Mouse (Mus musculus) c-Kit-negative CD71-positive TER-119-positive erythroid progenitor cells, embryonic 14.5 days (primary cell): ENCODE results near the gene Akap5.

Source experiments
- DNase-seq: peaks from one replicate; pipeline ENCODE4 v3.0.0-alpha.2; 2013; ENCODE audit warnings: low read depth, low spot score

The Akap5 gene

GRCm38 (mm10) chr12:76310633-76311032 is 14.1 kb upstream of the Akap5 start:
- no peak for DNase-seq

- no peak for DNase-seq
Observed at GRCm38 (mm10) chr12:76311227-76311626, 13.5 kb upstream of the Akap5 start.

- DNase-seq: no peak
Observed at GRCm38 (mm10) chr12:76311951-76312350, 12.7 kb upstream of the Akap5 start.

GRCm38 (mm10) chr12:76318282-76319212 is 6.1 kb upstream of the Akap5 start:
- peak; percentile 42 for DNase-seq

- DNase-seq: no peak
Observed at GRCm38 (mm10) chr12:76326437-76327220, 1.9 kb downstream of the Akap5 start.

- no peak for DNase-seq
Observed at GRCm38 (mm10) chr12:76328567-76329354, 4.1 kb downstream of the Akap5 start.

GRCm38 (mm10) chr12:76333688-76334087 is 9.0 kb downstream of the Akap5 start:
- no peak for DNase-seq

- DNase-seq: no peak
Observed at GRCm38 (mm10) chr12:76335641-76336040, 10.9 kb downstream of the Akap5 start.

GRCm38 (mm10) chr12:76336111-76336965 is 11.6 kb downstream of the Akap5 start:
- DNase-seq: no peak

GRCm38 (mm10) chr12:76341080-76341479 is 16.4 kb downstream of the Akap5 start:
- DNase-seq: peak; percentile 48

GRCm38 (mm10) chr12:76345759-76346455 is 21.2 kb downstream of the Akap5 start:
- DNase-seq: no peak

GRCm38 (mm10) chr12:76349680-76350220 is 25.1 kb downstream of the Akap5 start:
- no peak for DNase-seq

GRCm38 (mm10) chr12:76360868-76361267 is 36.2 kb downstream of the Akap5 start:
- DNase-seq: no peak

GRCm38 (mm10) chr12:76361405-76362302 is 37.0 kb downstream of the Akap5 start:
- no peak for DNase-seq

GRCm38 (mm10) chr12:76362303-76362676 is 37.6 kb downstream of the Akap5 start:
- no peak for DNase-seq

GRCm38 (mm10) chr12:76366276-76366675 is 41.6 kb downstream of the Akap5 start:
- DNase-seq: no peak

GRCm38 (mm10) chr12:76367096-76367995 is 42.7 kb downstream of the Akap5 start:
- no peak for DNase-seq
